Comparison of ENCODE assay signal across 21 mouse cellular contexts in genomic region chr6:5739711-5740110, GRCm38 (mm10). TPM values are rescaled to one million over a fixed set of nuclear protein-coding genes. Genes with fewer than 3 reads are reported as not detected.
DNase-seq lines count a peak whose midpoint lies in the region; ATAC-seq and TF ChIP-seq lines count a peak whose summit lies in the region.
"Had no signal": no experiment of that assay in that cellular context is flagged by ENCODE, and none has a peak within 500 bp of the region (broad histone marks: within the 10 kb centered on the region; RNA-seq: fewer than 3 reads in every experiment).

No protein-coding gene starts in this region.

- no peaks in the 10 kb centered on the region for H3K4me1 ChIP-seq in forebrain, embryonic 14.5 days (ENCODE audit: control insufficient read depth, insufficient read depth, low read length)
- no peaks in the 10 kb centered on the region for H3K4me1 ChIP-seq in forebrain, embryonic 11.5 days (replicated peaks; ENCODE audit: control insufficient read depth, insufficient read depth, low read length)
- H3K4me1 ChIP-seq in hindbrain, postnatal 0 days (ENCODE audit: insufficient read depth, low read length): no peaks in the 10 kb centered on the region
- H3K4me1 ChIP-seq: embryonic facial prominence, embryonic 15.5 days; liver, embryonic 15.5 days; neural tube, embryonic 13.5 days had no signal

- peak overlapping the region; percentile 52; the same call in 1 of the 2 replicates for H3K27ac ChIP-seq in forebrain, embryonic 14.5 days (ENCODE audit: low read depth, low read length)
- no peak overlapping the region for H3K27ac ChIP-seq in forebrain, embryonic 11.5 days (ENCODE audit: low read depth, low read length)
- no peak overlapping the region for H3K27ac ChIP-seq in hindbrain, postnatal 0 days
- H3K27ac ChIP-seq: embryonic facial prominence, embryonic 15.5 days; liver, embryonic 15.5 days; neural tube, embryonic 13.5 days had no signal

- DNase-seq in forebrain, embryonic 14.5 days (ENCODE audit: low spot score): peak; percentile 63
- no peak for DNase-seq in forebrain, embryonic 11.5 days (ENCODE audit: low spot score)
- DNase-seq in layer of hippocampus, postnatal 10 days (ENCODE audit: low spot score in 2 of 2): peak; percentile 31 to 51
- no peak for DNase-seq in layer of hippocampus, adult 18-20 months (ENCODE audit: low spot score in 2 of 2)
- peak; percentile 42 to 55 for DNase-seq in right cerebral cortex, postnatal 10 days (ENCODE audit: low spot score in 2 of 2)
- DNase-seq in right cerebral cortex, postnatal 25 days: no peak
- peak; percentile 62 for DNase-seq in hindbrain, postnatal 0 days (ENCODE audit: low spot score)
- DNase-seq: adrenal gland, adult 8-10 months; B cell, adult 2 months; cerebellum, adult 2 months; embryo, embryonic 11 days; gastrocnemius, postnatal 10 days; heart, postnatal 10 days; kidney, adult 9 months; kidney, postnatal 4 days had no signal

- no peak for TF ChIP-seq CTCF in hindbrain, postnatal 0 days (IDR thresholded peaks at IDR 0.05; ENCODE audit: low read depth)

- no peak overlapping the region for H3K9ac ChIP-seq in forebrain, embryonic 14.5 days (ENCODE audit: low read length)
- no peak overlapping the region for H3K9ac ChIP-seq in forebrain, embryonic 11.5 days (ENCODE audit: low read length)
- no peak overlapping the region for H3K9ac ChIP-seq in hindbrain, postnatal 0 days (replicated peaks; ENCODE audit: low read length)
- H3K9ac ChIP-seq: embryonic facial prominence, embryonic 15.5 days; liver, embryonic 15.5 days; neural tube, embryonic 13.5 days had no signal

- no peak overlapping the region for H3K4me3 ChIP-seq in forebrain, embryonic 14.5 days (ENCODE audit: low read depth, low read length)
- no peak overlapping the region for H3K4me3 ChIP-seq in forebrain, embryonic 11.5 days (ENCODE audit: low read depth, low read length)
- H3K4me3 ChIP-seq in hindbrain, postnatal 0 days (ENCODE audit: low read length): no peak overlapping the region
- H3K4me3 ChIP-seq: embryonic facial prominence, embryonic 15.5 days; liver, embryonic 15.5 days; neural tube, embryonic 13.5 days had no signal

- H3K4me2 ChIP-seq in forebrain, embryonic 14.5 days (ENCODE audit: low read length): no peak overlapping the region
- H3K4me2 ChIP-seq in forebrain, embryonic 11.5 days (ENCODE audit: low read depth, low read length, severe bottlenecking): no peak overlapping the region
- no peak overlapping the region for H3K4me2 ChIP-seq in hindbrain, postnatal 0 days (ENCODE audit: low read depth, low read length)
- H3K4me2 ChIP-seq: embryonic facial prominence, embryonic 15.5 days; liver, embryonic 15.5 days; neural tube, embryonic 13.5 days had no signal

- no peaks in the 10 kb centered on the region for H3K27me3 ChIP-seq in forebrain, embryonic 14.5 days (replicated peaks; ENCODE audit: control insufficient read depth, insufficient read depth, low read length)
- H3K27me3 ChIP-seq in forebrain, embryonic 11.5 days (ENCODE audit: control insufficient read depth, insufficient read depth, low read length): no peaks in the 10 kb centered on the region
- H3K27me3 ChIP-seq in hindbrain, postnatal 0 days (ENCODE audit: insufficient read depth, low read length): no peaks in the 10 kb centered on the region
- H3K27me3 ChIP-seq: embryonic facial prominence, embryonic 15.5 days; liver, embryonic 15.5 days; neural tube, embryonic 13.5 days had no signal

- H3K36me3 ChIP-seq in forebrain, embryonic 14.5 days (ENCODE audit: control insufficient read depth, insufficient read depth, low read length): no peaks in the 10 kb centered on the region
- H3K36me3 ChIP-seq in forebrain, embryonic 11.5 days (ENCODE audit: control insufficient read depth, insufficient read depth, low read length): no peaks in the 10 kb centered on the region
- H3K36me3 ChIP-seq in hindbrain, postnatal 0 days (ENCODE audit: insufficient read depth, low read length): no peaks in the 10 kb centered on the region
- H3K36me3 ChIP-seq: embryonic facial prominence, embryonic 15.5 days; liver, embryonic 15.5 days; neural tube, embryonic 13.5 days had no signal

- H3K9me3 ChIP-seq in forebrain, embryonic 14.5 days (replicated peaks; ENCODE audit: control insufficient read depth, low read length): no peaks in the 10 kb centered on the region
- no peaks in the 10 kb centered on the region for H3K9me3 ChIP-seq in forebrain, embryonic 11.5 days (ENCODE audit: control insufficient read depth, low read length)
- no peaks in the 10 kb centered on the region for H3K9me3 ChIP-seq in hindbrain, postnatal 0 days (ENCODE audit: low read length)
- H3K9me3 ChIP-seq: embryonic facial prominence, embryonic 15.5 days; liver, embryonic 15.5 days; neural tube, embryonic 13.5 days had no signal

- ATAC-seq in forebrain, embryonic 14.5 days: peak; percentile 91; the same call in 1 of the 2 replicates
- ATAC-seq in forebrain, embryonic 11.5 days (replicated peaks; ENCODE audit: low FRiP score): no peak
- peak; percentile 89 for ATAC-seq in hindbrain, postnatal 0 days
- ATAC-seq: inflammation-experienced regulatory T-cells, adult 6 months; lung, postnatal 0 days had no signal

- WGBS in forebrain, embryonic 14.5 days: 76% methylated on average over 7 of the region's 7 CpGs
- 81% methylated on average over 7 of the region's 7 CpGs for WGBS in forebrain, embryonic 11.5 days
- WGBS in hindbrain, postnatal 0 days: 38% methylated on average over 7 of the region's 7 CpGs

RNA-seq across cellular contexts. Expression of gene Dync1i1, which starts 14.3 kb away (rescaled TPM):
- 56.0 and 92.9 TPM in 2 replicates for polyA plus RNA-seq in forebrain, embryonic 14.5 days (2014; fragmentation: Nextera tagmentation; extraction: Ambion mirVana)
- 1.6 and 2.0 TPM in 2 replicates for polyA plus RNA-seq in forebrain, embryonic 11.5 days (2014; fragmentation: Nextera tagmentation; extraction: Ambion mirVana)
- 100 to 1,000 TPM; 140 to 152 TPM for total RNA-seq in layer of hippocampus, postnatal 10 days (2021)
- 100 to 1,000 TPM; 143 to 148 TPM for total RNA-seq in layer of hippocampus, adult 18-20 months (2021)
- 62.1 and 69.3 TPM in 2 replicates for total RNA-seq in hindbrain, postnatal 0 days (2014; rRNA removed)
- 60.6 and 64.7 TPM in 2 replicates for polyA plus RNA-seq in hindbrain, postnatal 0 days (2015; fragmentation: Nextera tagmentation; extraction: Ambion mirVana)
- total RNA-seq: megakaryocyte, adult 5-6 weeks had no signal
- polyA plus RNA-seq: inflammation-experienced regulatory T-cells, adult 6 months had no signal

Comparison
In these comparisons a context has a peak if more than half of its experiments do, and no peak if none do; other contexts are left out.
1. DNase-seq: peak in forebrain, embryonic 14.5 days (single experiment), layer of hippocampus, postnatal 10 days (2 of 2), right cerebral cortex, postnatal 10 days (2 of 2) and hindbrain, postnatal 0 days (single experiment); none in forebrain, embryonic 11.5 days (single experiment), layer of hippocampus, adult 18-20 months (0 of 2) and right cerebral cortex, postnatal 25 days (single experiment).